Mouse (Mus musculus) brain, embryonic 14.5 days (tissue): ENCODE measurements at regions not wholly inside any gene's neighbourhood (a gene's known extent, or its start where the extent isn't known, plus 50 kb on each side); places are given as distances from the start of the nearest gene placed in this dataset.

Experiments used
- CTCF ChIP-seq: fragments of 200-500 bp; IDR thresholded peaks from 2 replicates; pipeline ENCODE4 v1.5.1; 2012; ENCODE audit warnings: inconsistent platforms, mild to moderate bottlenecking, moderate library complexity, borderline replicate concordance; ENCODE audit not compliant: insufficient read depth, insufficient read length; ENCODE audit errors: extremely low read depth
- POLR2A ChIP-seq: fragments of 200-500 bp; IDR thresholded peaks from 2 replicates; pipeline ENCODE4 v1.6.1; 2012; ENCODE audit warnings: mild to moderate bottlenecking, inconsistent platforms, borderline replicate concordance; ENCODE audit not compliant: poor library complexity, insufficient read depth, insufficient read length, severe bottlenecking; ENCODE audit errors: extremely low read depth

DNA sequence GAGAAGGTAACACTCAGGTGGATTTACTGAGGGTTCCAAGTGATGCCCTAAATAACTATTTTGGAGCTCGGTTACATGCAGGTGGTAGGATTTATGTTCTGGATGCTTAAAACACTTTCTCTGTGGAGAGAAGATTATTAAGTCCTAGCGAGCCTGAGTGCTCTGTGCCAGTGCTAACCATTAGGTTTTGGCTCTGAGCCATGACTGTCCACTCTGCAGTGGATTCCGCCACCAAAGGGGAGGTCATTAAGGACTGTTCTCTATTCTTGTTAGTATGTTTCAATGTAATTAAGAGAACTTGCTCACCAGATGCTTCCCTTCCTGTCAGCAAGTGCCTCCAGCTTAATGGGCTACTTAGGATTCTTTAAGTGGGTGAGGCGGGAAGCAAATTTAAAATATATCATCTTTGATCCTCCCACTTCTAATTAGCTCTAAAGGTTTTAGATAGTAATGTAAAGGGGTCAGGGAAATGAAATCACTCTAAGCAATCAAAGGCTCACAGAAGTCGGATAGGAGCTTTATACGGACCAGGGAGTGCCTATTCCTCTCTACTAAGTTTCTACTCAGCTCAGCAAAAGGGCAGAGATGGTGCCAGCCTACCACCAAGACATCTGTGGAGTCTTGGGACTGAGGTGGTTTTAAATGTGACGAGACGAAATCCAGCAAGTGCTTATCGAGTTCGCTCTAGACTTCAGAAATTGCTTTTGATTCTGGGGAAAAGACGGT lies 301.6 kb upstream of the Gm15217 start:
- no peak for TF ChIP-seq CTCF
- TF ChIP-seq POLR2A = no peak
